Mouse (Mus musculus): Measurements from ENCODE around the gene Eif2d.

Gene Eif2d

DNA sequence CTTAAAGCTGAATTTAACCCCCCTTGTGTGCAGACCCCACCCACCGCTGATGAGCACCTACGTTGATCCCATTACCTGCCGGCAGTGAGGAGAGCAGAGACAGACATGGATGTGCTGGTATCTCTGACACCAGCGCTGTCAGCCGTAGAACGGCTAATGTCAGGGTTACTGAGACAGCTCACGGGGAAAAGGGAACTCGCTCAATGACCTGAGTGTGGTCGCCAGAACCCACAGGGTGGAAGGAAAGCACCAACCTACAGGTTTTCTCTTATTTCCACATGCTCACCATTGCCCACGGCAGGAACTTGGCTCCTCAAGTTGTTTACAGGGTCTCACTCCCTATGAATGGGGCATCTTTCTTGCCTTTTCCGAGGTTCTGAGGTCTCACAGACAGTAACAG, 66.0 kb downstream of the Eif2d start:
- no peak for DNase-seq

DNA sequence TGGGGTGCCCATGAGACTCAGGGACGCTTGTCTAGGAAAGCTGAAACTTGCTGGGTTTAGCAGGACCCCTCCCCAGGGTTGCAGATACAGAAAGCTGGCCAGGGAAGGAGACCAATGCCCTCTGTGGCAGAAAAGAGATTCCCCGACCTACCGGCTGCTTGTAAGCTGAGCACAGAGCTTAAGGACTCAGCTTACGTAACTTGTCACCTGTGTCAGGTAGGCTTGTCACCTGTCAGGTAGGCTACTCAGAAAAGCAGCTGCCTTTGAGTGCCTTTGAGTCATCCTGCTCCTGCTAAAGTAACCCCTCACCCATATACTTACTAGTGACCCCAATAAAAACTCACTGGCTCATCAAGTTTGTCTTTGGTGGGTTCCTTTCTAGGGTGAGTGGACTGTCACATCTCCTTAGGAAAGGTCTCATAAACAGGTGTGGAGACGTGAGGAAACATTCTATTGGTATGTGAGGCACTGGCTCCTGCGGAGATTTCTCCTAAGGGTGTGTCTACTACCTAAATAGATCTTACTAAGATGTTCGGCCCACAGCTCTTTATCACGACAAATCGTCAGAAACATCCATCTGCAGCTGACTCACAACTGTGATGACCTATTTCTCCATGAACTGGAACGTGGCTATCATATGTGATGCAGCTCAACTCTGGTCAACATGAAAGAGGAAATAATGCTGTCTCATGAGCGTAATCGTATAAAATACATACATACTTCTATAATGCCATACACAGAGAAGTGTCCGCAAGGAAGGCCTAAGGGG, 69.0 kb downstream of the Eif2d start:
- no peak for DNase-seq

DNA sequence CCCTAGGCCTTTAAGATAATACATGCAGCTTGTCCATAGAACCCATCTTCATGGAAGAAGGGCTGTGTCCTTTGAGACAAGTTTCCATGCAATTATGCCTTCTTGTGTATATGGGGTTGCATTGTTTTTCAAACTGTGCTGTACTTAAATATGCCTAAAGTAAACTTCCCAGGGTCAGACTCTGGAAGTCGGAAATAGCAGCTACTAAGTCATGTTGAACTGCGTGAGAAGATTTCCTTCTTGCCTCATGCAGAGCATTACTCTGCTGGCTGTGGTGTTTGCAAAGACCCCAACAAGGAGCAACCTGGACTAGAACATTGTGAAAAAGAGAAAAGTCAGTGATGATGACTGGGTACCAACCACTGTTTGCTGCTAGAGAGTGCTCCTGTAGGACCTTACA, 70.4 kb downstream of the Eif2d start:
- no peak for DNase-seq

DNA sequence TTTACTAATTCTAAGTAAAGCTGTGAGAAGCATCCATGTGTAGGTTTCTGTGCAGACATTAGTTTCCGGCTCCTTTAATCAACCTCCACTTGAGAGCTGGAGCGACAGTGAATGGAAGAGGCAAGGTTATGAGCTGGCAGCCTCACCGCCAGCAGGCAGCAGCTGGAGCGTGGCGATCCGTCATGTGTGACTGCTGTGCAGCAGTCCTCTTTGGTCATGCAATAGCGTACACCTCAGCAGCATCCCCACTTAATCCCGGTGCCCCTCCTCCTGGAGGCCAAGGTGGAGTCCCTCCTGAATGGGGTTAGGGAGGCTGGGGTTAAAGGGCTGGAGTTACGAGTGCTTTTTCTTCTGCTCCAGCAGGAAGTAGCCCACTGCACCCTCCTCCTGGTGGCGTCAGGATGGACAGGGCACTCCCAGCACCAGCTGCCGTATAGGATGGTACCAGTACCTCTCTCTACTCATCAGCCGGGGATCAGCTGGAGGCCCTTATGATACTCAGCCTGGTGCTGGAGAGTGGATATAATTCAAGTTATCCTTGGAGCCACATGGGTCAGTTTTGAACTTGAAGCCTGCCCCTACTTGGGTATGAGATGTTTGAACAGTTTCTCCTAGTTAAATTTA, 72.0 kb downstream of the Eif2d start:
- DNase-seq, result no peak

DNA sequence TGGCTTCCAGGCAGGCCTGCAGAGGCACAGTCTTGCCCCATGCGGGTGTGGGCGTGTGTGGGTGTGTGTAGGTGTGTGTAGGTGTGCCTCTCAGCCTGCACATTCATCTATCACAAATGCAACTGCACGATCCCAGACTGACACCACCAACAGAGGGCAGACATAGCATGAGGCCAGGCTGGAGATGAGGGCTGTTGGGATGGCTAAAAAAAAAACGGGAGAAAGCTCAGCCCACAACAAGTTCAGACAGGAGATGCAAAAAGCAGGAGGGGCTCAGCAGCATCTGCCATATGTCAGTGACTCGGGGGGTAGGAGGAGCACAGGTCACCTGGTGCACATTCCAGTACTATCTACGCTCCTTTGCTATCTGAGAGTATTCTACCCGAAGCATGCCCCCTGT, 75.2 kb downstream of the Eif2d start:
- no peak for DNase-seq

DNA sequence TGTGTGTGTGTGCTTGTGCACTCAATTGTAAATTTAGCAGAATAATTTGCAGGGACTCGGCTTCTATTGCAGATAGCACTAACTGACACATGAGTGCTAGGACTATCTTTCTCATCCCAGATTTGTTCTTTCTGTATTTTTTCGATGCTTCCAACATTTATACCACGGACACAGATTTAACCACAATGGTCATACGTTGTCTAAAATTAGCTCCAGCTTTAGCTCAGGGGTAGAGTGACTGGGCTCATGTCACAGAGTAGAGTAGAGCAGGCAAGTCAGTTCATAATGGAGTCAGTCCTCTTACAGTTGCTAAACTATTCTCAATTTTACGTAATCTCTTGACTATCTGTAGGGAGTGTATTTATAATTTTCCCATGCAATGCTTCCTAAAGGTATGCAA, 75.7 kb downstream of the Eif2d start:
- DNase-seq, result no peak

DNA sequence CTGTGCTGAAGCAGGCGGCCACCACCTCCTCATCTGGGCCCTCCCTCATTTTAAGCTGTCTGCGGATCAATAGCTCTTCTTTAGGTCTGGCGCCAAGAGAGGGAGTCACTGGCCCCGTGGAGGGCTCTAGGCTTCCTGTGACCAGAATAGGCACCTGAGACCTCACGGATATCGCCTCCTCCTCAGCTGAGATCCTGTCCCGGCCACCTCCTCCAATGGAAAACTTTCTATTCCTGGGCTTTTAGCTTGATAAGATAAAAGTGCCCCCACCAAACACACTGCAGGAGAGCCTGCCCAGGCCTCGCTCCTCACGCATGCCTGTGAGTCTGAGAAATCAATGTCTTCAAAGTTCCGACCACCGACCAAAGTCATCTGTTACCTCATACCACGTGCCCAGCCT, 80.5 kb downstream of the Eif2d start:
- no peak for DNase-seq

DNA sequence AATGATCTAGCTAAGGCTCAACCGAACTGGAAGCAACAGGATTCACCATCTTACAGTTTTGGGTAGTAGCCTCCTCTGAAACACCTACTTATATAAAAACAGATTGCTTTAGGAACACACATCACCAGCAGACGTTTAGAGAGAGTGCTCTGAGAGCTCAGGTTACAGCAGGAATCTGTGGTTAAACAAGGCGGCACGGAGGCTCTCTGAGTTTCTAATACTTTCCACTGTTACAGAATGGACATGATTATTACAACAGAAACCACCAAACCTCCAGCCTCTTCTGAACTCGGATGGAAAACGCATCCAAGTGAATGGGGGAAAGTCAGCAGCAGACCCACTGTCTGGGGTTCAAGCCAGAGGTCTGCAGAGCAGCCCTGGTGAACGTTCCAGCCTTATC, 83.1 kb downstream of the Eif2d start:
- no peak for DNase-seq
